Mouse (Mus musculus) megakaryocyte, embryonic 14.5 days (primary cell): ENCODE data around the gene Gm17359.

Experiments used
- FLI1 ChIP-seq: IDR thresholded peaks from 2 replicates; pipeline ENCODE4 v1.6.1; 2012; ENCODE audit warnings: low read length, inconsistent platforms, mixed read lengths
- GATA1 ChIP-seq: IDR thresholded peaks from 3 replicates; pipeline ENCODE4 v1.6.1; 2012; ENCODE audit warnings: mixed read lengths, low read length, inconsistent platforms, borderline replicate concordance

GRCm38 (mm10) chr3:79379255-79379836 is 42.9 kb downstream of the Gm17359 start:
- TF ChIP-seq GATA1 (no peak), FLI1 (no peak)
